Comparison of ENCODE assay signal across 13 mouse cellular contexts in the genomic region with DNA sequence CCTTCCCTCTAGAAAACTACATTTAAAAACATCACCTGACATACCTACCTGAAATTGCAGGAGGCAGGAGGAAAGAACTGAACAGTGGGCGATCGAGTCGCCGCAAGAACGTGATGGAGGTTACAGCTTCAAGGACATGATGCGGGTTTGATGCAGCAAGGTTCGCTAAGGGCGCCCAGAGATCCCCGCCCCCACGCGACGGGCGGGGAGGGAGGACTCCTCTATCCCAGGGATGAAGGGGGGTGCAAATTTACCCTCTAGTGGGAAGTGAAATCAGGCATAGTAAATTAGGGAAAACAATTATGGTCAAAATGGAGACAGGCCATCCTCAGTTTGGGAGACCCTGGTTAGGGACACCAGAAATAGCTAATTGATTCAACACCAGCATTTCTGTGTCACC. TPM values are rescaled to one million over a fixed set of nuclear protein-coding genes. Genes with fewer than 3 reads are reported as not detected.
DNase-seq lines count a peak whose midpoint lies in the region; ATAC-seq and TF ChIP-seq lines count a peak whose summit lies in the region.
"Had no signal": no experiment of that assay in that cellular context is flagged by ENCODE, and none has a peak within 500 bp of the region (broad histone marks: within the 10 kb centered on the region; RNA-seq: fewer than 3 reads in every experiment).

No protein-coding gene starts in this region.

- H3K4me2 ChIP-seq in hindbrain, embryonic 13.5 days, result peak overlapping the region; percentile 94
- peak overlapping the region; percentile 87 for H3K4me2 ChIP-seq in midbrain, embryonic 16.5 days (ENCODE audit: low read length)

- no peak overlapping the region for H3K27ac ChIP-seq in ES-Bruce4 (ENCODE audit: insufficient read depth, low read length)
- no peak overlapping the region for H3K27ac ChIP-seq in forebrain, embryonic 10.5 days
- H3K27ac ChIP-seq in hindbrain, embryonic 13.5 days, result peak overlapping the region; percentile 91
- H3K27ac ChIP-seq in midbrain, embryonic 16.5 days (ENCODE audit: low read length), result peak overlapping the region; percentile 92
- H3K27ac ChIP-seq: embryonic facial prominence, embryonic 15.5 days; heart, adult 2 months; liver, embryonic 15.5 days had no signal

- H3K4me1 ChIP-seq in ES-Bruce4 (ENCODE audit: control insufficient read depth, insufficient read depth, low read length), result no peaks in the 10 kb centered on the region
- H3K4me1 ChIP-seq in forebrain, embryonic 10.5 days, result peaks cover 63% of the 10 kb centered on the region
- peaks cover 44% of the 10 kb centered on the region for H3K4me1 ChIP-seq in hindbrain, embryonic 13.5 days (replicated peaks)
- peaks cover 33% of the 10 kb centered on the region for H3K4me1 ChIP-seq in midbrain, embryonic 16.5 days (ENCODE audit: control insufficient read depth, insufficient read depth, low read length)

- TF ChIP-seq POLR2A in ES-Bruce4 (IDR thresholded peaks at IDR 0.05; ENCODE audit: insufficient read depth, low read length), result no peak

- no peak for TF ChIP-seq EP300 in ES-Bruce4 (IDR thresholded peaks at IDR 0.05; ENCODE audit: insufficient read depth, low read depth, low read length)

- ATAC-seq in hindbrain, embryonic 13.5 days (ENCODE audit: low FRiP score), result no peak
- ATAC-seq in midbrain, embryonic 16.5 days, result no peak
- ATAC-seq in inflammation-experienced regulatory T-cells, adult 6 months, result no peak
- ATAC-seq in megakaryocyte progenitor cell, adult 5-6 weeks (replicated peaks; ENCODE audit: poor library complexity), result no peak

- H3K36me3 ChIP-seq in ES-Bruce4 (ENCODE audit: control insufficient read depth, insufficient read depth, low read length, poor library complexity, severe bottlenecking), result no peaks in the 10 kb centered on the region
- no peaks in the 10 kb centered on the region for H3K36me3 ChIP-seq in forebrain, embryonic 10.5 days (replicated peaks)
- H3K36me3 ChIP-seq in hindbrain, embryonic 13.5 days, result no peaks in the 10 kb centered on the region
- no peaks in the 10 kb centered on the region for H3K36me3 ChIP-seq in midbrain, embryonic 16.5 days (ENCODE audit: control insufficient read depth, insufficient read depth, low read length)
- H3K36me3 ChIP-seq: embryonic facial prominence, embryonic 15.5 days; liver, embryonic 15.5 days had no signal

- DNase-seq in forebrain, embryonic 10.5 days (ENCODE audit: extremely low spot score, low spot score), result no peak
- DNase-seq in layer of hippocampus, postnatal 36 days, result no peak
- no peak for DNase-seq in c-Kit-positive CD71-positive TER-119-positive erythroid progenitor cells, embryonic 14.5 days (ENCODE audit: low spot score)
- DNase-seq: adrenal gland, adult 8-10 months; heart, adult 2 months; kidney, adult 2 months had no signal

- 3% methylated on average over 13 of the region's 13 CpGs for WGBS in forebrain, embryonic 10.5 days
- 4% methylated on average over 13 of the region's 13 CpGs for WGBS in hindbrain, embryonic 13.5 days
- whole genome bisulfite sequencing in midbrain, embryonic 16.5 days, result 1% methylated on average over 13 of the region's 13 CpGs

- H3K9me3 ChIP-seq in ES-Bruce4 (replicated peaks; ENCODE audit: control insufficient read depth, insufficient read depth, low read length, poor library complexity, severe bottlenecking), result no peaks in the 10 kb centered on the region
- H3K9me3 ChIP-seq in forebrain, embryonic 10.5 days, result no peaks in the 10 kb centered on the region
- no peaks in the 10 kb centered on the region for H3K9me3 ChIP-seq in hindbrain, embryonic 13.5 days
- H3K9me3 ChIP-seq in midbrain, embryonic 16.5 days (replicated peaks; ENCODE audit: control insufficient read depth, low read length, poor library complexity, severe bottlenecking), result no peaks in the 10 kb centered on the region
- H3K9me3 ChIP-seq: embryonic facial prominence, embryonic 15.5 days; liver, embryonic 15.5 days had no signal

- H3K9ac ChIP-seq in ES-Bruce4 (ENCODE audit: low read depth, poor library complexity, severe bottlenecking), result no peak overlapping the region
- H3K9ac ChIP-seq in hindbrain, embryonic 13.5 days, result peak overlapping the region; percentile 95
- peak overlapping the region; percentile 88 for H3K9ac ChIP-seq in midbrain, embryonic 16.5 days (ENCODE audit: low read depth, low read length)
- H3K9ac ChIP-seq: embryonic facial prominence, embryonic 15.5 days; liver, embryonic 15.5 days had no signal

- H3K4me3 ChIP-seq in ES-Bruce4 (ENCODE audit: low read depth, low read length), result peak overlapping the region; percentile 10; the same call in 1 of the 2 replicates
- H3K4me3 ChIP-seq in forebrain, embryonic 10.5 days, result peak overlapping the region; percentile 84
- H3K4me3 ChIP-seq in hindbrain, embryonic 13.5 days, result peak overlapping the region; percentile 81
- peak overlapping the region; percentile 87 for H3K4me3 ChIP-seq in midbrain, embryonic 16.5 days (ENCODE audit: low read depth, low read length)
- H3K4me3 ChIP-seq: heart, adult 2 months had no signal

- H3K27me3 ChIP-seq in ES-Bruce4 (ENCODE audit: control insufficient read depth, insufficient read depth, low read length, poor library complexity, severe bottlenecking), result no peaks in the 10 kb centered on the region
- peaks cover 52% of the 10 kb centered on the region for H3K27me3 ChIP-seq in forebrain, embryonic 10.5 days (ENCODE audit: poor library complexity, severe bottlenecking)
- no peaks in the 10 kb centered on the region for H3K27me3 ChIP-seq in hindbrain, embryonic 13.5 days
- no peaks in the 10 kb centered on the region for H3K27me3 ChIP-seq in midbrain, embryonic 16.5 days (ENCODE audit: control insufficient read depth, insufficient read depth, low read depth, low read length)

- no peak for TF ChIP-seq CTCF in ES-Bruce4 (IDR thresholded peaks at IDR 0.05; ENCODE audit: low read depth, low read length)

RNA-seq across cellular contexts. Expression of a gene that starts 27.7 kb away (rescaled TPM):
- 35.7 and 46.2 TPM in 2 replicates for polyA plus RNA-seq in ES-Bruce4 (2011; ENCODE audit: insufficient read depth, insufficient read length, low read depth, missing spikeins)
- 29.5 and 32.5 TPM in 2 replicates for polyA plus RNA-seq in forebrain, embryonic 10.5 days (2016; fragmentation: Nextera tagmentation; extraction: Ambion mirVana)
- polyA plus RNA-seq in hindbrain, embryonic 13.5 days (2015; fragmentation: Nextera tagmentation; extraction: Ambion mirVana), result 154 and 159 TPM in 2 replicates
- 158 and 161 TPM in 2 replicates for polyA plus RNA-seq in midbrain, embryonic 16.5 days (2015; fragmentation: Nextera tagmentation; extraction: Ambion mirVana)
- polyA plus RNA-seq in inflammation-experienced regulatory T-cells, adult 6 months (2017; shearing (Covaris generic)), result under 1 TPM in 2 of 3 experiments, not detected in 1; 0.15 to 0.27 TPM
- 100 to 1,000 TPM in 1 of 2 experiments, 10 to 100 TPM in 1; 96.3 to 106 TPM for total RNA-seq in layer of hippocampus, postnatal 36 days (2021)
- total RNA-seq in megakaryocyte progenitor cell, adult 5-6 weeks (2015), result not detected in 2 replicates
- not detected in 2 replicates for total RNA-seq in megakaryocyte progenitor cell, adult 5-6 weeks (2017)

Comparison
In these comparisons a context has a peak if more than half of its experiments do, and no peak if none do; other contexts are left out.
1. H3K27ac ChIP-seq: peak in hindbrain, embryonic 13.5 days (single experiment) and midbrain, embryonic 16.5 days (single experiment); none in ES-Bruce4 (single experiment) and forebrain, embryonic 10.5 days (single experiment).
2. H3K4me3 ChIP-seq: peak in every context shown above with its lines; median percentile 87 in midbrain, embryonic 16.5 days; 84 in forebrain, embryonic 10.5 days; 81 in hindbrain, embryonic 13.5 days; 10 in ES-Bruce4.
3. RNA of a gene that starts 27.7 kb away (polyA plus RNA-seq): 158 to 161 TPM in midbrain, embryonic 16.5 days, 154 to 159 TPM in hindbrain, embryonic 13.5 days, 35.7 to 46.2 TPM in ES-Bruce4 and 29.5 to 32.5 TPM in forebrain, embryonic 10.5 days; 0.15 to 0.27 TPM in inflammation-experienced regulatory T-cells, adult 6 months; every median in the first group is over 10 times any median in the second.